Mouse (Mus musculus) erythroblast, embryonic 14.5 days (primary cell): ENCODE results near the gene Pole4.

Experiments
- GATA1 ChIP-seq: IDR thresholded peaks from 2 replicates; pipeline ENCODE4 v1.6.1; 2012; ENCODE audit warnings: low read length, inconsistent platforms, mixed read lengths
- TAL1 ChIP-seq: IDR thresholded peaks from 3 replicates; pipeline ENCODE4 v1.6.1; 2012; ENCODE audit warnings: low read length, inconsistent platforms, mixed read lengths

DNA sequence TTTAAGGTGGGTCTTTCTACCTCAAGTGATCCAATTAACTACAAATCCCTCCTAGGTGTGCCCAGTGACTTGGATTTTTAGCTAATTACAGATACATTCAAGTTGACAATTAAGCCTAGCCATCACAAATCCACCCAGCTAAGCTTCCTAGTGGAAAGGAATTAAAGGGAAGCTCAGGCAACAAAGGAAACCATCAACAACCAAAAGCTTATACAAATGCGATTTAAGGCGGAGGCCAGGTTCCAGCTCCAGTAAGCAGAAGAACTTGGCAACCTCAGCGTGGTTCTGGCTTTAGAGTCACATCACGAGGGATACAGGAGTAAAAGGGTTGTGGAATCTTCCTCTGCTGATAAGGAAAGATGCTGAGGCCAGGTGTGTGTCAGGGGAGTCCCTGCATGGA, 92.0 kb downstream of the Pole4 start:
- TF ChIP-seq TAL1 (no peak), GATA1 (no peak)
